Mouse (Mus musculus) erythroblast, embryonic 14.5 days (primary cell): ENCODE results near the gene Hadha.

ENCODE experiments used
- GATA1 ChIP-seq: IDR thresholded peaks from 2 replicates; pipeline ENCODE4 v1.6.1; 2012; ENCODE audit warnings: low read length, inconsistent platforms, mixed read lengths
- TAL1 ChIP-seq: IDR thresholded peaks from 3 replicates; pipeline ENCODE4 v1.6.1; 2012; ENCODE audit warnings: low read length, inconsistent platforms, mixed read lengths

GRCm38 (mm10) chr5:30172115-30172514 lies 17.2 kb upstream of the Hadha start:
- TF ChIP-seq TAL1 (no peak), GATA1 (no peak)
